Mouse (Mus musculus): ENCODE measurements around the gene Tusc2. TPM values are rescaled to one million over a fixed set of nuclear protein-coding genes. Genes with fewer than 3 reads are reported as not detected.
A peak's percentile ranks its signal among the peaks of the same experiment; 100 is the strongest.

Gene Tusc2
- polyA plus RNA-seq, 1 experiment: 82.5 TPM

DNA sequence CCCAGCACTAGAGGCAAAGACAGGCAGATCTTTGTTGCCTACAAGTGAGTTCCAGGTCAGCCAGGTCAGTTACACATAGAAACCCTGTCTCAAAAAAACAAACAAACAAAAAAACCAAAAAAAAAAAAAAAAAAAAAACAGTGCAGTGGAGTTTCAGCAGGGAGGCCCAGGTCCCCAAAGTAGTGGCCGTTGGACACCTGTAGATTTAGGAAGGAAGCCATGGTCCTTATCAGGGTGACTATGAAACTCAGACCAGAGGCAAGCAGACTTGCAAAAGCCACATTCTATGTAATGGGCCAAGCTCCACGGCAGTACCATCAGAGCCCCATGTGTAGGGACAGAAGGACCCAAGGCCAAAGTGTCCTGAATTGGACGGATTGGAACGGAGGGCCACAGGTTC lies 18.5 kb downstream of the Tusc2 start:
- no peak for TF ChIP-seq POLR2A (IDR thresholded peaks at IDR 0.05; ENCODE audit: low read depth, low read length)
- TF ChIP-seq CTCF (conservative IDR thresholded peaks at IDR 0.05; ENCODE audit: insufficient read depth, insufficient read length, low read depth, low read length): no peak
- Histone ChIP-seq H3K27me3 (replicated peaks; ENCODE audit: control insufficient read depth, insufficient read depth, low read length) (no peaks in the 10 kb centered on the region), H3K36me3 (ENCODE audit: control insufficient read depth, insufficient read depth, low read length) (no peaks in the 10 kb centered on the region), H3K27ac (ENCODE audit: insufficient read depth, low read depth, low read length) (peak overlapping the region; percentile 16; the same call in 1 of the 2 replicates), H3K4me1 (ENCODE audit: control insufficient read depth, insufficient read depth, low read length) (peaks cover 26% of the 10 kb centered on the region), H3K4me3 (ENCODE audit: insufficient read depth, low read depth, low read length) (peak overlapping the region; percentile 91; the same call in 1 of the 2 replicates)
- 59% methylated on average over 4 of the region's 4 CpGs for WGBS
- DNase-seq: no peak

DNA sequence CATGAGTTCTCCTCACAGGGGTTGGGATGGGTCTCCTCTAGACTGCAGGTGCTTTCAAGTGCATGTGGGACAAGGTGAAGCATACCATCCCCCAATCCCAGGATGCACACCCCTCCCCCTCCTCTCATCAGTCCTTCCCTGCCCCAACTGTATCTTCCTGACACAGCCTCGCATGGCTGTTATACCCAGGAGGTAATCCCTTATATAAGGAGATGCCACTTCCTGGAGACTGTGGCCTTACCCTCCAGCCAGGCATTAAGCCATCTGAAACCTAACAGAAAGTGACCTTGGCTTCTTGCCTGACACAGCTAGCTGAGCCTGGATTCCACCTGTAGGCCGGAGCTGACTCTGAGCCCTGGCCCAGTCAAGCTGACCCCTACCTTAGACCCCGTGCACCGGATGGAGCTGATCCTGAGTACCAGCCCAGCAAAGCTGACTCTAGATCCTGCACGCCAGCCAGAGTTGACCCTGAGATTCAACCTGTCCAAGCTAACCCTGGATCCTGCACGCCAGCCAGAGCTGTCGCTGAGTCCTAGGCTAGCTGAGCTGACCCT lies 19.5 kb downstream of the Tusc2 start:
- Histone ChIP-seq H3K27me3 (replicated peaks; ENCODE audit: control insufficient read depth, insufficient read depth, low read length) (no peaks in the 10 kb centered on the region), H3K4me1 (ENCODE audit: control insufficient read depth, insufficient read depth, low read length) (peaks cover 18% of the 10 kb centered on the region), H3K4me3 (ENCODE audit: insufficient read depth, low read depth, low read length) (no peak overlapping the region), H3K27ac (ENCODE audit: insufficient read depth, low read depth, low read length) (no peak overlapping the region), H3K36me3 (ENCODE audit: control insufficient read depth, insufficient read depth, low read length) (no peaks in the 10 kb centered on the region)
- TF ChIP-seq POLR2A (IDR thresholded peaks at IDR 0.05; ENCODE audit: low read depth, low read length) (no peak), CTCF (conservative IDR thresholded peaks at IDR 0.05; ENCODE audit: insufficient read depth, insufficient read length, low read depth, low read length) (no peak)
- peak; percentile 59 for DNase-seq
- 53% methylated on average over 7 of the region's 7 CpGs for WGBS

- WGBS: 93% methylated on average over 14 of the region's 14 CpGs
- peaks cover 21% of the 10 kb centered on the region; the same call in 1 of the 2 replicates for H3K4me1 ChIP-seq (ENCODE audit: control insufficient read depth, insufficient read depth, low read length)
- H3K36me3 ChIP-seq (ENCODE audit: control insufficient read depth, insufficient read depth, low read length): no peaks in the 10 kb centered on the region
- DNase-seq: no peak
- H3K27me3 ChIP-seq (replicated peaks; ENCODE audit: control insufficient read depth, insufficient read depth, low read length): no peaks in the 10 kb centered on the region
- TF ChIP-seq CTCF (conservative IDR thresholded peaks at IDR 0.05; ENCODE audit: insufficient read depth, insufficient read length, low read depth, low read length) (no peak), POLR2A (IDR thresholded peaks at IDR 0.05; ENCODE audit: low read depth, low read length) (no peak)
- H3K27ac ChIP-seq (ENCODE audit: insufficient read depth, low read depth, low read length): no peak overlapping the region
- H3K4me3 ChIP-seq (ENCODE audit: insufficient read depth, low read depth, low read length): no peak overlapping the region
Observed at GRCm38 (mm10) chr9:107583174-107583573, 20.1 kb downstream of the Tusc2 start.

- 85% methylated on average over 5 of the region's 5 CpGs for WGBS
- H3K27ac ChIP-seq (ENCODE audit: insufficient read depth, low read depth, low read length): no peak overlapping the region
- no peaks in the 10 kb centered on the region for H3K27me3 ChIP-seq (replicated peaks; ENCODE audit: control insufficient read depth, insufficient read depth, low read length)
- no peaks in the 10 kb centered on the region for H3K36me3 ChIP-seq (ENCODE audit: control insufficient read depth, insufficient read depth, low read length)
- no peak for DNase-seq
- peaks cover 33% of the 10 kb centered on the region; the same call in 1 of the 2 replicates for H3K4me1 ChIP-seq (ENCODE audit: control insufficient read depth, insufficient read depth, low read length)
- no peak overlapping the region for H3K4me3 ChIP-seq (ENCODE audit: insufficient read depth, low read depth, low read length)
- no peak for TF ChIP-seq POLR2A (IDR thresholded peaks at IDR 0.05; ENCODE audit: low read depth, low read length)
- no peak for TF ChIP-seq CTCF (conservative IDR thresholded peaks at IDR 0.05; ENCODE audit: insufficient read depth, insufficient read length, low read depth, low read length)
Observed at GRCm38 (mm10) chr9:107586504-107586903, 23.4 kb downstream of the Tusc2 start.

- TF ChIP-seq POLR2A (IDR thresholded peaks at IDR 0.05; ENCODE audit: low read depth, low read length): no peak
- TF ChIP-seq CTCF (conservative IDR thresholded peaks at IDR 0.05; ENCODE audit: insufficient read depth, insufficient read length, low read depth, low read length): no peak
- Histone ChIP-seq H3K4me1 (ENCODE audit: control insufficient read depth, insufficient read depth, low read length) (peaks cover 26% of the 10 kb centered on the region; the same call in 1 of the 2 replicates), H3K27ac (ENCODE audit: insufficient read depth, low read depth, low read length) (peak within 1 kb of the TSS; percentile 67), H3K4me3 (ENCODE audit: insufficient read depth, low read depth, low read length) (peak within 1 kb of the TSS; percentile 74), H3K27me3 (replicated peaks; ENCODE audit: control insufficient read depth, insufficient read depth, low read length) (no peaks in the 10 kb centered on the region), H3K36me3 (ENCODE audit: control insufficient read depth, insufficient read depth, low read length) (no peaks in the 10 kb centered on the region)
- 10% methylated on average over 46 of the region's 46 CpGs for WGBS
- peak; percentile 100 for DNase-seq
Observed at GRCm38 (mm10) chr9:107586974-107587832, 24.1 kb downstream of the Tusc2 start, which contains the start of gene Ifrd2. Gene Ifrd2, plus strand, starts transcription at chr9:107587642.

GRCm38 (mm10) chr9:107587833-107588639 lies 25.0 kb downstream of the Tusc2 start:
- Histone ChIP-seq H3K27me3 (replicated peaks; ENCODE audit: control insufficient read depth, insufficient read depth, low read length) (no peaks in the 10 kb centered on the region), H3K36me3 (ENCODE audit: control insufficient read depth, insufficient read depth, low read length) (no peaks in the 10 kb centered on the region), H3K4me3 (ENCODE audit: insufficient read depth, low read depth, low read length) (peak overlapping the region; percentile 74), H3K27ac (ENCODE audit: insufficient read depth, low read depth, low read length) (peak overlapping the region; percentile 67), H3K4me1 (ENCODE audit: control insufficient read depth, insufficient read depth, low read length) (peaks cover 21% of the 10 kb centered on the region; the same call in 1 of the 2 replicates)
- 3% methylated on average over 33 of the region's 33 CpGs for WGBS
- TF ChIP-seq CTCF (conservative IDR thresholded peaks at IDR 0.05; ENCODE audit: insufficient read depth, insufficient read length, low read depth, low read length) (no peak), POLR2A (IDR thresholded peaks at IDR 0.05; ENCODE audit: low read depth, low read length) (no peak)
- DNase-seq: peak; percentile 77

Measured in kidney, adult 2 months (tissue).